Mouse (Mus musculus) bone marrow, adult 2 months (tissue): ENCODE measurements around the gene Arrb2. TPM values are rescaled to one million over a fixed set of nuclear protein-coding genes. Genes with fewer than 3 reads are reported as not detected.
"Not testable (repeated sequence)": the region's sequence is repeated elsewhere in the genome, so short reads cannot be mapped to it uniquely, and the experiment has no call there.

Source experiments
- H3K27ac ChIP-seq: fragments of 200-500 bp; 2 replicates; pipeline ENCODE4 v1.5.1; 2012; ENCODE audit warnings: low read depth, mild to moderate bottlenecking, control low read depth, inconsistent platforms, low read length; ENCODE audit not compliant: control insufficient read depth, poor library complexity, insufficient read depth
- H3K4me1 ChIP-seq: fragments of 200-500 bp; 2 replicates; pipeline ENCODE4 v1.6.1; 2011; ENCODE audit warnings: low read length; ENCODE audit not compliant: control insufficient read depth, insufficient read depth
- H3K4me3 ChIP-seq: fragments of 200-500 bp; replicated peaks from 2 replicates; pipeline ENCODE3; 2011; ENCODE audit warnings: mild to moderate bottlenecking, low read depth, low read length, control low read depth; ENCODE audit not compliant: control insufficient read depth
- CTCF ChIP-seq: fragments of 200-500 bp; IDR thresholded peaks from 2 replicates; pipeline ENCODE4 v1.5.1; 2011; ENCODE audit warnings: low read length, control low read depth; ENCODE audit not compliant: control insufficient read depth, insufficient read depth
- POLR2A ChIP-seq: fragments of 200-500 bp; IDR thresholded peaks from 2 replicates; pipeline ENCODE4 v1.6.1; 2011; ENCODE audit warnings: low read depth, mild to moderate bottlenecking, control low read depth, low read length, borderline replicate concordance; ENCODE audit not compliant: control insufficient read depth
- WGBS: fragments of 180-500 bp; shearing (Covaris S2); methylation state at CpG from one replicate; pipeline ENCODE4 v1.1.7; 2018; 5-methylcytosine and 5-hydroxymethylcytosine counted together
- polyA plus RNA-seq: library from polyadenylated mRNA; stranded (reverse); fragments of >200 nt; gene quantifications from 2 replicates; pipeline ENCODE4 v1.2.4, GENCODE M21; 2011; ENCODE audit warnings: low replicate concordance; ENCODE audit not compliant: missing spikeins, insufficient read depth, insufficient read length

Gene Arrb2
- polyA plus RNA-seq, 1 experiment = 438 TPM

DNA sequence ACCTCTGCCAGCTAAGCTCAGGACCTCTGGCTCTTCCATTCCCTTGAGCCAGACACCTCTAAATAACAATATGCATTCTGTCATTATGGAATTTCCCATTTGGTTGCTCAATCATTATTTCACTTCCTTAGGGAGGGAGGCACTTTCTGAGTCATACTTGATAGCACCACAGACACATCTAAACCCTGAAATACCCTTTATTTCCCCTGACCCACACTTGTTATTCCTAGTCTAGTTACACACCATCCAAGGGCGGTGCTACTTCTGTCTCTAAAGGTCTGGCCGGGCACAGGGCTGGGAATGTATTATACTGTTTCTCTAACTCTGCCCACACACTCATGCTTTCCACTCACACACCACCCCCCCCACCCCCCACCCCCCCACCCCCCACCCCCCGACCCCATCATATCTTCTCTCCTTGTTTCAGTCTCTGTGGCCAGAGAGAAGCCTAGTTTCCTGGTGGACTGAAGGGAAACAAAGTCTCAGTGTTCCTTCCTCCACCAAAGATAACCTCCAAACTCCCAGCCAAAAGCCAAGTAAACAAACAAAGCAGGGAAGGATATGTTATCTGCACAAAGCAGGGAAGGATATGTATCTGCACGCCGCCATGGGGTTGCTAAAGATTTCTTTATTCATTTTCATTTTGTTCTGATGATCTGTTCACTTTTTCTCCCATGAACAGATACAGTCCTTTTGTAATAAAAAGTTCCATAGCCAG lies 35.6 kb downstream of the Arrb2 start:
- no peak for TF ChIP-seq POLR2A
- no peak for TF ChIP-seq CTCF
- WGBS = 69% methylated on average over 5 of the region's 5 CpGs
- Histone ChIP-seq H3K4me3 (no peak overlapping the region), H3K27ac (no peak overlapping the region), H3K4me1 (no peaks in the 10 kb centered on the region; the same call in 1 of the 2 replicates)

DNA sequence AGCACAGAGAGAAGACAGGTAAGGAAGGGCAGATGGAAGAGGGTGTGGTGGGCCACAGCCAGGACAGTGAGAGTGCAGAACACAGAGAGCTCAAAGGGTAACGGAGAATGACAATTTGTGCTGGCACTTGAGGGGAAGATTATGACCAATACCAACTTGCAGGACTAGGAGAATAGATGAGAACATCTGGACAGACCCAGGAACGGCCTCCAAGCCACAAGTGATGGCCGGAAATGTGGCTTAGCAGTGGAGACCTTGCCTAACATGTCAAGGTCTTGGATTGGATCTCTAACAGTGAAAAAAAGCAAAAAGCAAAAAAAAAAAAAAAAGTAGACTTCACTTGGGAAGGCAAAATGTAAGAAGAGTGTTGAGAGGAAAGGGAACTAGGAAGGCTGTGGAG lies 37.3 kb downstream of the Arrb2 start:
- no peaks in the 10 kb centered on the region; the same call in 1 of the 2 replicates for H3K4me1 ChIP-seq
- H3K27ac ChIP-seq = no peak overlapping the region
- no peak for TF ChIP-seq POLR2A
- no peak for TF ChIP-seq CTCF
- 74% methylated on average over 3 of the region's 3 CpGs for WGBS
- H3K4me3 ChIP-seq = no peak overlapping the region

DNA sequence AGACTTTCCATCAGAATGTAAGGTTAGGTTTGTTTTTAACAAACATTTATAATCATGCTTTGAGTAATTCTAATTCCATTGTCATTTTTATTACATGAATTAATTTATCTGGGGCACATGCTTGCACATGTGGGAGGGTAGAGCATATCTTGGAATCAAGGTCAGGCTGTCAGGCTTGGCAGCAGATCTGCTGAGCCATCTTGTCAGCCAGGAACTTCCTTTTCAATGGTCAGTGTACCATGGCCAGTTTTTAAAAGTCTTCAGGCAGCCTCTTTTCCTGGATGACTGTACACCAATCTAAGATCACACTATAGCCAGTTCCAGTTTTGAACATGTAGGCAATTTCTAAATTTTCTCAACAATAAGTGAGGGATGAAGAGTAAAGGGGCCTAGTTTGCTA lies 40.3 kb downstream of the Arrb2 start:
- no peak overlapping the region for H3K4me3 ChIP-seq
- no peak overlapping the region for H3K27ac ChIP-seq
- TF ChIP-seq CTCF (no peak), POLR2A (no peak)
- no peaks in the 10 kb centered on the region; the same call in 1 of the 2 replicates for H3K4me1 ChIP-seq

DNA sequence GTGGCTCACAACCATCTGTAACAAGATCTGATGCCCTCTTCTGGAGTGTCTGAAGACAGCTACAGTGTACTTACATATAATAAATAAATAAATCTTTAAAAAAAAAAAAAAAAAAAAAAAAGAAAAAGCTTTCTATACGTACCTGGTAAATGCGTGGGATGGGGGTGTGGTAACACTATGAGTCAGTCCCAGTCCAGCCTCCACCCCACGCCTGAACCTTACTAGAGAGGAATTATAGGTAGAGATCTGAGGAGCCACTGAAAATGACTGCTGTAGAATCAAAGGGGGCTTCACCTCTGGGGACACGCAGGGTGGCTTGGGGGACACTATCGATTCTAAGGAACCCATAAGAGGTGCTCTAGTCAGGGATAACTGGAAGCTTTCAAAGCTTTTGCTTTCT lies 40.9 kb downstream of the Arrb2 start:
- not testable (repeated sequence) for H3K4me3 ChIP-seq, H3K27ac ChIP-seq, H3K4me1 ChIP-seq
- 79% methylated on average over 5 of the region's 5 CpGs for WGBS

DNA sequence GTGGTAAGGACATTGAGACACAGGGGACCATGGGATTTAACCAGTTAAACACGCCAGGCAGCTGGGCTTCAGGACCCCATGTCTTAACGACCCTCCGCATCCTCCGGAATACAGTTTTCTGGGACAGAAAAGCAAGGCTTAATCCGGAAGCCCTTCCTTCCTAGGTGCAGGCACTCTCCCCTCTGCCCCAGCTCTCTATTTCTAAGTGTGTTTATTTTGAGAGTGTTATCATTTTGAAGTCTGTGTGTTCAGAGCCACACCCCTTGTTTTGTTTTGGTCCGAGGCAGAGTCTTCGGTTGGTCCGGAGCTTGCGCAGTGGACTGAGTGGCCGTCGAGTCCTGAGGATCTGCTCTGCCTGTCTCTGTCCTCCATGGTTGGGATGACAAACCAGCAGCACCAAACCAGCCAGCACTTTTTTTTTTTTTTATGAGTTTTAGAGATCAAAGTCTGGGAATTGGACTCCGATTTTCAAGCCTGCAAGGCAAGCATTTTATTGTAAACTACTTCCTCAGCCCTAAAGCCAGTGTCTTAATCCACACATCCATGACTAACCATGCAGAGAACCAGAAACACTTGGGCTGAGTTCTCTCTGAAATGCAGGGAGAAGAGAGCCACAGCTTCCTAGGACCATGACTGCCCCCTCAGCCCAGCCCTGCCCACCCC lies 42.6 kb downstream of the Arrb2 start:
- Histone ChIP-seq H3K27ac (no peak overlapping the region), H3K4me3 (no peak overlapping the region), H3K4me1 (no peaks in the 10 kb centered on the region)
- 82% methylated on average over 12 of the region's 12 CpGs for WGBS
- no peak for TF ChIP-seq CTCF
- TF ChIP-seq POLR2A = no peak

DNA sequence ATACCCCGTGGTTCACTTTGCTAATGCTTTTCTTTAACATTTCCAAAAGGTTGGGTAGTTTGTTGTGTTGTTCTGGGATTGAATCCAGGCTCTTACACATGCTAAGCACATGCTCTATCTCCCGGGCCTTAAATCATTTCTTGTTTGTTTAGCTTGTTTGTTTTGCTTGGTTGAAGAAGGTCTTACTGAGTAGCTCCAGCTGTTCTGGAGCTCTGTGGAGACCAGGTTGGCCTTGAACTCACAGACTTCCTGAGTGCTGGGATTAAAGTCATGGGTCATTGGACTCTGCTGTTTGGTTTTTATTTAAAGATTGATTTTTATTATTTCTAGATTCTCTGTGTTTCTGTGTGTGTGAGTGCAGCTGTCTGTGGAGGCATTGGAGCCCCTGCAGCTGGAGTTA lies 53.1 kb downstream of the Arrb2 start:
- Histone ChIP-seq H3K27ac (no peak overlapping the region), H3K4me3 (no peak overlapping the region), H3K4me1 (no peaks in the 10 kb centered on the region)
- TF ChIP-seq CTCF (no peak), POLR2A (no peak)
- whole genome bisulfite sequencing = 70% methylated on average over 2 of the region's 2 CpGs

DNA sequence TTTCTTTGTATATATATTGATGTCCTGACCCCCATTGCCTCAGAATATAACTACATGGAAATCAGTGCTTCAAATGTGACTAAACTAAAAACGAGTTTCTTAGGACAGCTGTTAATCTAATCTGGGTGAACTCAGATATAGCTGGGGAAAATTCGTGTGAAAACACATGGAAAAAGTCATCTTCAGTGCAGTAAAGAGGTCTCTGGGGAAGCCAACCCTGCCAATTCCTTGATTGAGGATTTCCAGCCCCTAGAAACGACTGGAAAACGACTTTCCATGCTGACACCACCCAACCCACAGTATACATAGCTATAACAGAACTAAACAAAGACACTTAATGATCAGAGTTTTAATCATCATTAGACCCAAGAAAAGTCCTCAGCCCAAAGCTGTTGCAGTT lies 55.4 kb downstream of the Arrb2 start:
- 63% methylated on average over 4 of the region's 4 CpGs for WGBS
- TF ChIP-seq POLR2A (no peak), CTCF (no peak)
- Histone ChIP-seq H3K4me1 (no peaks in the 10 kb centered on the region), H3K27ac (no peak overlapping the region), H3K4me3 (no peak overlapping the region)

DNA sequence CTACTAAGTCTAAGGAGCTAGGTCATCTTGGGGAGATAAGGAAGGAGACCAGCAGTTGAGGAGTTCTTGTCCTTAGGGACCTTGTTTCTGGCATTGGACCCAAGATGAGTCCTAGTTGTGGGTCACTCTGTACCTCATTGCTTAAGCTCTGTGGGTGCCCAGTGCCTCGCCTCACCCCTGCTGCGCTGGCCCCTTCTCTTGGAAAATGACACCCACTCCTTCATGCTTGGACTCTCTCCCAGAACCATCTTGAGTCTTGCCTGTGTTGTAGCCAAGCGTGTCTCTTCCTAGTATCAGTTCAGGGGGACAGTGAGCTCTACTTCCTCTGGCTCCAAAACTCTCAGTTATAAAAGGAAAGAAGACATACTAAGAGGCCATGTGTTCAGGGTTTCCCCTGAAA lies 56.7 kb downstream of the Arrb2 start:
- no peak for TF ChIP-seq CTCF
- no peak for TF ChIP-seq POLR2A
- WGBS = 69% methylated on average over 3 of the region's 3 CpGs

DNA sequence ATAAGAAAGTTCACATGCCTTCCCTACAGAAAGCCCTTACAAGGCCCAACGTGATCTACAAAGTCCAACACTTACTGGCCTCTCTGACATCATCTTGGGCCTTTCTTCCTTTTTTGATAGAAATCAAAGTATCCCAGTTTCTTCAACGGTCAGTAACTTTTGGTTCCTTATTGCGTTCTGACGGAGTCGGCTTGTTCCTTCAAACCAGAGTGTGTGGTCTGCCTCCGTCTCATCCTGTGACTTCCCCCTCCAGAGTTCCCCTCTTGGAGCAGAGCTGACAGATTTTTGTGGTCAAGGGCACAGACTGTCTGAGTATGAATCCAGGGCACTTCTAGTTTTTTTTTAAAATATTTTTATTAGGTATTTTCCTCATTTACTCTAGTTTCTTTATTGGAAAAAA lies 57.2 kb downstream of the Arrb2 start:
- Histone ChIP-seq H3K27ac (no peak overlapping the region), H3K4me1 (no peaks in the 10 kb centered on the region), H3K4me3 (no peak overlapping the region)
- WGBS = 6% methylated on average over 6 of the region's 6 CpGs
- TF ChIP-seq POLR2A (no peak), CTCF (no peak)

More for the DNA sequence above, 56.7 kb downstream of the Arrb2 start:
- Histone ChIP-seq H3K4me1 (no peaks in the 10 kb centered on the region), H3K4me3 (no peak overlapping the region), H3K27ac (no peak overlapping the region; the same call in 1 of the 2 replicates)

Other genes with a start within 250 kb of the Arrb2 start
- gene Slc16a11, start 219.9 kb upstream of the Arrb2 start, polyA plus RNA-seq = 1.9 and 2.4 TPM in 2 replicates
- 0.60 and 1.7 TPM in 2 replicates for gene Slc16a13, start 211.6 kb upstream of the Arrb2 start, polyA plus RNA-seq
- 1.4 and 2.2 TPM in 2 replicates for gene Bcl6b, start 202.8 kb upstream of the Arrb2 start, polyA plus RNA-seq
- 67.2 and 107 TPM in 2 replicates for gene 0610010K14Rik, start 194.7 kb upstream of the Arrb2 start, polyA plus RNA-seq
- gene Gm21988, start 192.8 kb upstream of the Arrb2 start, polyA plus RNA-seq = 4.8 TPM in 1 of 2 replicates, not detected in the other
- 116 and 167 TPM in 2 replicates for gene Rnasek, start 192.8 kb upstream of the Arrb2 start, polyA plus RNA-seq
- gene Alox12, start 177.3 kb upstream of the Arrb2 start, polyA plus RNA-seq = 46.3 and 82.5 TPM in 2 replicates
- gene Alox12e, start 110.0 kb upstream of the Arrb2 start, polyA plus RNA-seq = not detected in 2 replicates
- gene Alox15, start 80.6 kb upstream of the Arrb2 start, polyA plus RNA-seq = 2.0 and 3.5 TPM in 2 replicates
- gene Pelp1, start 22.6 kb upstream of the Arrb2 start, polyA plus RNA-seq = 13.9 and 22.7 TPM in 2 replicates
- gene Med11, start 19.3 kb downstream of the Arrb2 start, polyA plus RNA-seq = 8.3 and 16.1 TPM in 2 replicates
- gene Zmynd15, start 26.8 kb downstream of the Arrb2 start, polyA plus RNA-seq = 0.66 and 1.5 TPM in 2 replicates
- gene Cxcl16, start 27.3 kb downstream of the Arrb2 start, polyA plus RNA-seq = 0.59 and 3.2 TPM in 2 replicates
- not detected in 2 replicates for gene Tm4sf5, start 72.6 kb downstream of the Arrb2 start, polyA plus RNA-seq
- not detected in 2 replicates for gene Vmo1, start 82.0 kb downstream of the Arrb2 start, polyA plus RNA-seq
- not detected in 2 replicates for gene Gltpd2, start 86.6 kb downstream of the Arrb2 start, polyA plus RNA-seq
- 90.4 and 129 TPM in 2 replicates for gene Psmb6, start 92.7 kb downstream of the Arrb2 start, polyA plus RNA-seq
- gene Gm40193, start 100.3 kb downstream of the Arrb2 start, polyA plus RNA-seq = not detected in 2 replicates
- gene Pld2, start 107.4 kb downstream of the Arrb2 start, polyA plus RNA-seq = 1.5 and 4.0 TPM in 2 replicates
- gene Mink1, start 130.2 kb downstream of the Arrb2 start, polyA plus RNA-seq = 50.8 and 79.5 TPM in 2 replicates
- gene 4930544D05Rik, start 183.2 kb downstream of the Arrb2 start, polyA plus RNA-seq = not detected in 2 replicates
- 2.0 TPM in 1 of 2 replicates, not detected in the other for gene Chrne, start 186.6 kb downstream of the Arrb2 start, polyA plus RNA-seq
- gene Gp1ba, start 206.5 kb downstream of the Arrb2 start, polyA plus RNA-seq = 8.6 and 28.3 TPM in 2 replicates
- gene Rnf167, start 214.6 kb downstream of the Arrb2 start, polyA plus RNA-seq = 125 and 265 TPM in 2 replicates
- gene Slc25a11, start 214.8 kb downstream of the Arrb2 start, polyA plus RNA-seq = 28.7 and 49.2 TPM in 2 replicates
- 840 and 1,173 TPM in 2 replicates for gene Pfn1, start 222.0 kb downstream of the Arrb2 start, polyA plus RNA-seq
- 14.7 and 29.8 TPM in 2 replicates for gene Eno3, start 224.6 kb downstream of the Arrb2 start, polyA plus RNA-seq
- gene Spag7, start 236.8 kb downstream of the Arrb2 start, polyA plus RNA-seq = 37.1 and 70.9 TPM in 2 replicates